Mouse (Mus musculus): ENCODE data around the gene Syce1l.

GRCm38 (mm10) chr8:113656681-113657298 lies 13.8 kb downstream of the Syce1l start:
- TF ChIP-seq CTCF (IDR thresholded peaks at IDR 0.05; ENCODE audit: low read depth): no peak
- no peak for TF ChIP-seq EP300 (IDR thresholded peaks at IDR 0.05; ENCODE audit: low read depth)

All from liver, embryonic 14.5 days (tissue).